Mouse (Mus musculus) inflammation-experienced regulatory T-cells, adult 6 months (primary cell): ENCODE data around the gene Frmd6. TPM values are rescaled to one million over a fixed set of nuclear protein-coding genes. Genes with fewer than 3 reads are reported as not detected.

Experiments used
- ATAC-seq: one replicate; pipeline ENCODE4 v1.8.0; 2017
- polyA plus RNA-seq, 3 experiments: library from polyadenylated mRNA; unstranded; fragments of 100-300 nt; shearing (Covaris generic); gene quantifications; one replicate each; pipeline ENCODE4 v1.2.1; 2017

Frmd6 gene
- polyA plus RNA-seq, 3 experiments from 2014 or later = 9.1 to 17.7 (median 13.8) TPM

- no peak for ATAC-seq
These were observed 15.4 kb upstream of the Frmd6 start for GRCm38 (mm10) chr12:70809957-70810356.

GRCm38 (mm10) chr12:70811772-70812171, 13.5 kb upstream of the Frmd6 start:
- no peak for ATAC-seq

GRCm38 (mm10) chr12:70812176-70812575, 13.1 kb upstream of the Frmd6 start:
- ATAC-seq = no peak

- ATAC-seq = no peak
These were observed 12.4 kb upstream of the Frmd6 start for GRCm38 (mm10) chr12:70812822-70813465.

GRCm38 (mm10) chr12:70816731-70817130, 8.6 kb upstream of the Frmd6 start:
- no peak for ATAC-seq

- no peak for ATAC-seq
These were observed 1.3 kb upstream of the Frmd6 start for GRCm38 (mm10) chr12:70824017-70824416.

- peak; percentile 24 for ATAC-seq
These were observed 470 bp downstream of the Frmd6 start for GRCm38 (mm10) chr12:70825651-70826317.

- no peak for ATAC-seq
These were observed 1.2 kb downstream of the Frmd6 start for GRCm38 (mm10) chr12:70826318-70827072.

GRCm38 (mm10) chr12:70827187-70827900, 2.0 kb downstream of the Frmd6 start:
- ATAC-seq = no peak

GRCm38 (mm10) chr12:70827901-70828271, 2.6 kb downstream of the Frmd6 start:
- no peak for ATAC-seq

- ATAC-seq = no peak
These were observed 5.8 kb downstream of the Frmd6 start for GRCm38 (mm10) chr12:70830982-70831566.

- ATAC-seq = peak; percentile 38
These were observed 7.1 kb downstream of the Frmd6 start for GRCm38 (mm10) chr12:70832216-70832998.

- ATAC-seq = no peak
These were observed 7.7 kb downstream of the Frmd6 start for GRCm38 (mm10) chr12:70833050-70833449.

GRCm38 (mm10) chr12:70834043-70834442, 8.7 kb downstream of the Frmd6 start:
- ATAC-seq = no peak

GRCm38 (mm10) chr12:70835004-70835403, 9.7 kb downstream of the Frmd6 start:
- ATAC-seq = no peak

GRCm38 (mm10) chr12:70837792-70838321, 12.5 kb downstream of the Frmd6 start:
- no peak for ATAC-seq

- peak; percentile 63 for ATAC-seq
These were observed 20.1 kb downstream of the Frmd6 start for GRCm38 (mm10) chr12:70845371-70845770.

GRCm38 (mm10) chr12:70849024-70849423, 23.7 kb downstream of the Frmd6 start:
- ATAC-seq = no peak

- ATAC-seq = no peak
These were observed 24.4 kb downstream of the Frmd6 start for GRCm38 (mm10) chr12:70849517-70850291.

- no peak for ATAC-seq
These were observed 26.1 kb downstream of the Frmd6 start for GRCm38 (mm10) chr12:70851342-70851960.
